Mouse (Mus musculus): Measurements from ENCODE around the gene Slc25a14. TPM values are rescaled to one million over a fixed set of nuclear protein-coding genes. Genes with fewer than 3 reads are reported as not detected.

Gene Slc25a14
- 46.4 and 48.7 TPM in 2 replicates for polyA plus RNA-seq (2015; fragmentation: Nextera tagmentation; extraction: Ambion mirVana)

- H3K4me1 ChIP-seq: peaks cover 6% of the 10 kb centered on the region; the same call in 1 of the 2 replicates
- ATAC-seq (replicated peaks): peak; percentile 98
These were observed at the start of gene Slc25a14 for GRCm38 (mm10) chrX:48623379-48624053. Slc25a14 (plus strand) TSS chrX:48623413.

GRCm38 (mm10) chrX:48583332-48583731 is 39.9 kb upstream of the Slc25a14 start:
- Histone ChIP-seq H3K9ac (replicated peaks) (no peak overlapping the region), H3K4me1 (no peaks in the 10 kb centered on the region), H3K4me2 (replicated peaks) (no peak overlapping the region), H3K27me3 (no peaks in the 10 kb centered on the region), H3K27ac (replicated peaks) (no peak overlapping the region), H3K36me3 (peaks cover 13% of the 10 kb centered on the region), H3K4me3 (no peak overlapping the region), H3K9me3 (no peaks in the 10 kb centered on the region)
- no peak for ATAC-seq (replicated peaks)

More at GRCm38 (mm10) chrX:48623379-48624053, at the start of gene Slc25a14:
- H3K9me3 ChIP-seq: no peaks in the 10 kb centered on the region
- WGBS: 19% methylated on average over 38 of the region's 38 CpGs
- H3K4me3 ChIP-seq: peak within 1 kb of the TSS; percentile 74
- no peaks in the 10 kb centered on the region for H3K36me3 ChIP-seq
- peak within 1 kb of the TSS; percentile 46 for H3K4me2 ChIP-seq (replicated peaks)
- H3K9ac ChIP-seq (replicated peaks): peak within 1 kb of the TSS; percentile 64
- no peaks in the 10 kb centered on the region for H3K27me3 ChIP-seq
- peak within 1 kb of the TSS; percentile 94 for H3K27ac ChIP-seq (replicated peaks)

- Histone ChIP-seq H3K4me3 (peak overlapping the region; percentile 71), H3K9ac (replicated peaks) (peak overlapping the region; percentile 78), H3K27me3 (no peaks in the 10 kb centered on the region), H3K4me1 (peaks cover 8% of the 10 kb centered on the region; the same call in 1 of the 2 replicates), H3K27ac (replicated peaks) (peak overlapping the region; percentile 86), H3K4me2 (replicated peaks) (peak overlapping the region; percentile 38), H3K36me3 (peaks cover 9% of the 10 kb centered on the region; the same call in 1 of the 2 replicates), H3K9me3 (no peaks in the 10 kb centered on the region)
- ATAC-seq (replicated peaks): peak; percentile 47; the same call in 1 of the 2 replicates
- 34% methylated on average over 15 of the region's 15 CpGs for WGBS
These were observed 29.5 kb upstream of the Slc25a14 start for GRCm38 (mm10) chrX:48593721-48594098.

- Histone ChIP-seq H3K4me1 (peaks cover 8% of the 10 kb centered on the region; the same call in 1 of the 2 replicates), H3K9me3 (no peaks in the 10 kb centered on the region), H3K36me3 (peaks cover 9% of the 10 kb centered on the region; the same call in 1 of the 2 replicates), H3K27ac (replicated peaks) (peak within 1 kb of the TSS; percentile 86), H3K4me3 (peak within 1 kb of the TSS; percentile 71), H3K4me2 (replicated peaks) (peak within 1 kb of the TSS; percentile 38), H3K9ac (replicated peaks) (peak within 1 kb of the TSS; percentile 78), H3K27me3 (no peaks in the 10 kb centered on the region)
- peak; percentile 94 for ATAC-seq (replicated peaks)
- WGBS: 22% methylated on average over 45 of the region's 45 CpGs
These were observed 29.0 kb upstream of the Slc25a14 start, which contains the start of gene Zfp280c for GRCm38 (mm10) chrX:48594099-48594760. Zfp280c (minus strand) TSS chrX:48594504.

GRCm38 (mm10) chrX:48596053-48596452 is 27.2 kb upstream of the Slc25a14 start:
- Histone ChIP-seq H3K4me2 (replicated peaks) (no peak overlapping the region), H3K4me1 (peaks cover 8% of the 10 kb centered on the region; the same call in 1 of the 2 replicates), H3K9me3 (no peaks in the 10 kb centered on the region), H3K27ac (replicated peaks) (no peak overlapping the region), H3K9ac (replicated peaks) (no peak overlapping the region), H3K4me3 (no peak overlapping the region), H3K36me3 (0 out of 2 replicates have a peak, but pooled peaks cover 1% of the 10 kb centered on the region), H3K27me3 (no peaks in the 10 kb centered on the region)
- WGBS: 84% methylated on average over 9 of the region's 9 CpGs
- ATAC-seq (replicated peaks): no peak

GRCm38 (mm10) chrX:48596906-48597305 is 26.3 kb upstream of the Slc25a14 start:
- Histone ChIP-seq H3K9me3 (no peaks in the 10 kb centered on the region), H3K4me3 (no peak overlapping the region), H3K4me2 (replicated peaks) (no peak overlapping the region), H3K27ac (replicated peaks) (no peak overlapping the region), H3K36me3 (no peaks in the 10 kb centered on the region), H3K27me3 (no peaks in the 10 kb centered on the region), H3K9ac (replicated peaks) (no peak overlapping the region), H3K4me1 (peaks cover 8% of the 10 kb centered on the region; the same call in 1 of the 2 replicates)
- 91% methylated on average over 5 of the region's 5 CpGs for WGBS
- ATAC-seq (replicated peaks): no peak

GRCm38 (mm10) chrX:48604872-48605271 is 18.3 kb upstream of the Slc25a14 start:
- 51% methylated on average over 2 of the region's 2 CpGs for WGBS

GRCm38 (mm10) chrX:48623049-48623378 is 199 bp upstream of the Slc25a14 start:
- 27% methylated on average over 4 of the region's 4 CpGs for WGBS
- ATAC-seq (replicated peaks): no peak
- no peaks in the 10 kb centered on the region for H3K27me3 ChIP-seq

More at GRCm38 (mm10) chrX:48604872-48605271, 18.3 kb upstream of the Slc25a14 start:
- Histone ChIP-seq H3K9me3 (no peaks in the 10 kb centered on the region), H3K36me3 (no peaks in the 10 kb centered on the region), H3K9ac (replicated peaks) (no peak overlapping the region), H3K27ac (replicated peaks) (no peak overlapping the region), H3K27me3 (no peaks in the 10 kb centered on the region), H3K4me3 (no peak overlapping the region), H3K4me2 (replicated peaks) (no peak overlapping the region), H3K4me1 (no peaks in the 10 kb centered on the region)
- ATAC-seq (replicated peaks): no peak

GRCm38 (mm10) chrX:48624054-48624420 is 824 bp downstream of the Slc25a14 start:
- ATAC-seq (replicated peaks): no peak; the same call in 1 of the 2 replicates
- Histone ChIP-seq H3K4me2 (replicated peaks) (peak overlapping the region; percentile 46), H3K27me3 (no peaks in the 10 kb centered on the region), H3K36me3 (no peaks in the 10 kb centered on the region), H3K4me3 (peak overlapping the region; percentile 74), H3K9ac (replicated peaks) (peak overlapping the region; percentile 64), H3K4me1 (peaks cover 6% of the 10 kb centered on the region; the same call in 1 of the 2 replicates), H3K27ac (replicated peaks) (peak overlapping the region; percentile 94), H3K9me3 (no peaks in the 10 kb centered on the region)
- 32% methylated on average over 9 of the region's 9 CpGs for WGBS

More at GRCm38 (mm10) chrX:48623049-48623378, 199 bp upstream of the Slc25a14 start:
- Histone ChIP-seq H3K4me1 (peaks cover 6% of the 10 kb centered on the region; the same call in 1 of the 2 replicates), H3K9me3 (no peaks in the 10 kb centered on the region), H3K27ac (replicated peaks) (peak overlapping the region; percentile 94), H3K36me3 (no peaks in the 10 kb centered on the region), H3K4me3 (peak overlapping the region; percentile 74), H3K9ac (replicated peaks) (peak overlapping the region; percentile 64), H3K4me2 (replicated peaks) (peak overlapping the region; percentile 46)

- Histone ChIP-seq H3K36me3 (peaks cover 11% of the 10 kb centered on the region; the same call in 1 of the 2 replicates), H3K9me3 (no peaks in the 10 kb centered on the region), H3K4me2 (replicated peaks) (no peak overlapping the region), H3K27me3 (no peaks in the 10 kb centered on the region), H3K27ac (replicated peaks) (no peak overlapping the region), H3K4me1 (no peaks in the 10 kb centered on the region), H3K4me3 (no peak overlapping the region), H3K9ac (replicated peaks) (no peak overlapping the region)
- ATAC-seq (replicated peaks): no peak
- WGBS: 71% methylated on average over 2 of the region's 2 CpGs
These were observed 13.8 kb downstream of the Slc25a14 start for GRCm38 (mm10) chrX:48637032-48637431.

GRCm38 (mm10) chrX:48644122-48644521 is 20.9 kb downstream of the Slc25a14 start:
- Histone ChIP-seq H3K4me2 (replicated peaks) (no peak overlapping the region), H3K9me3 (no peaks in the 10 kb centered on the region), H3K27me3 (no peaks in the 10 kb centered on the region), H3K4me1 (no peaks in the 10 kb centered on the region), H3K9ac (replicated peaks) (no peak overlapping the region), H3K4me3 (no peak overlapping the region), H3K27ac (replicated peaks) (no peak overlapping the region), H3K36me3 (0 out of 2 replicates have a peak, but pooled peaks cover 3% of the 10 kb centered on the region)
- ATAC-seq (replicated peaks): no peak
- WGBS: 97% methylated on average over 2 of the region's 2 CpGs

- Histone ChIP-seq H3K9me3 (no peaks in the 10 kb centered on the region), H3K36me3 (no peaks in the 10 kb centered on the region), H3K27me3 (no peaks in the 10 kb centered on the region), H3K4me2 (replicated peaks) (no peak overlapping the region), H3K4me3 (no peak overlapping the region), H3K27ac (replicated peaks) (no peak overlapping the region), H3K4me1 (no peaks in the 10 kb centered on the region), H3K9ac (replicated peaks) (no peak overlapping the region)
- WGBS: 33% methylated on average over 6 of the region's 6 CpGs
- ATAC-seq (replicated peaks): no peak; the same call in 1 of the 2 replicates
These were observed 43.6 kb downstream of the Slc25a14 start for GRCm38 (mm10) chrX:48666807-48667206.

Data from forebrain, embryonic 15.5 days (tissue).